Mouse (Mus musculus) cerebellum, adult 2 months (tissue): ENCODE measurements around the gene Ano3.

ENCODE experiments used
- CTCF ChIP-seq: fragments of 200-500 bp; IDR thresholded peaks from 2 replicates; pipeline ENCODE4 v1.5.1; 2011; ENCODE audit warnings: low read depth, mild to moderate bottlenecking, control low read depth, low read length, moderate library complexity, borderline replicate concordance; ENCODE audit not compliant: insufficient read depth
- POLR2A ChIP-seq: fragments of 200-500 bp; IDR thresholded peaks from 2 replicates; pipeline ENCODE4 v1.6.1; 2011; ENCODE audit warnings: low read length, control low read depth, borderline replicate concordance; ENCODE audit not compliant: insufficient read depth

- TF ChIP-seq CTCF (no peak), POLR2A (no peak)
Observed at GRCm38 (mm10) chr2:110950432-110950803, 305 bp downstream of the Ano3 start.
